Mouse (Mus musculus) C2C12 (cell line): Measurements from ENCODE around the gene Manf.

ENCODE experiments used
- CEBPB ChIP-seq: IDR thresholded peaks from one replicate; pipeline ENCODE4 v1.6.1; 2011; ENCODE audit warnings: low read depth, mild to moderate bottlenecking, control low read depth, moderate library complexity
- CTCF ChIP-seq: IDR thresholded peaks from one replicate; pipeline ENCODE4 v1.5.1; 2011; ENCODE audit not compliant: control insufficient read depth, insufficient read depth, insufficient read length
- FOSL1 ChIP-seq: IDR thresholded peaks from one replicate; pipeline ENCODE4 v1.8.0; 2011; ENCODE audit warnings: mild to moderate bottlenecking, low read length; ENCODE audit not compliant: poor library complexity, insufficient read depth, severe bottlenecking
- MAX ChIP-seq: IDR thresholded peaks from one replicate; pipeline ENCODE4 v1.6.1; 2011; ENCODE audit warnings: mild to moderate bottlenecking, control low read depth
- MYOD1 ChIP-seq: IDR thresholded peaks from one replicate; pipeline ENCODE4 v1.6.1; 2011; ENCODE audit warnings: low read depth; ENCODE audit not compliant: control insufficient read depth, insufficient read length
- MYOG ChIP-seq: IDR thresholded peaks from one replicate; pipeline ENCODE4 v1.6.1; 2011; ENCODE audit not compliant: control insufficient read depth, insufficient read length; ENCODE audit errors: extremely low read depth
- USF1 ChIP-seq: IDR thresholded peaks from one replicate; pipeline ENCODE4 v1.6.1; 2011; ENCODE audit warnings: low read depth, mild to moderate bottlenecking, control low read depth, moderate library complexity

GRCm38 (mm10) chr9:106891829-106892551 lies at the start of gene Manf:
- TF ChIP-seq CTCF (no peak), MAX (peak; percentile 61), FOSL1 (no peak), USF1 (peak; percentile 77), CEBPB (no peak), MYOD1 (no peak), MYOG (no peak)
